Mouse (Mus musculus): ENCODE measurements at regions not wholly inside any gene's neighbourhood (a gene's known extent, or its start where the extent isn't known, plus 50 kb on each side); places are given as distances from the start of the nearest gene placed in this dataset.

GRCm38 (mm10) chr13:110492296-110493001 lies 97.6 kb downstream of the Plk2 start:
- POLR2A ChIA-PET: interaction anchor here (0.6 kb wide), 1 partner anchor 98 kb away, joined by 3 read pairs; no protein-coding TSS in a partner anchor
- CTCF ChIA-PET: no interaction called here
- no peaks in the 10 kb centered on the region for H3K27me3 ChIP-seq
- no peak for DNase-seq (ENCODE audit: low read depth, low spot score)
- in situ Hi-C loops (cut with MboI; ENCODE audit: low pct_unique_long_range_greater_than_20kb): no loop called here
- TF ChIP-seq CTCF (IDR thresholded peaks at IDR 0.05): no peak
- no peak for ATAC-seq

GRCm38 (mm10) chr13:110493002-110493552 lies 98.2 kb downstream of the Plk2 start:
- no peak for ATAC-seq
- ChIA-PET POLR2A (interaction anchor here (0.6 kb wide), 1 partner anchor 97 kb away, joined by 3 read pairs; no protein-coding TSS in a partner anchor), CTCF (no interaction called here)
- H3K27me3 ChIP-seq: no peaks in the 10 kb centered on the region
- no peak for TF ChIP-seq CTCF (IDR thresholded peaks at IDR 0.05)
- in situ Hi-C loops (cut with MboI; ENCODE audit: low pct_unique_long_range_greater_than_20kb): no loop called here
- no peak for DNase-seq (ENCODE audit: low read depth, low spot score)

DNA sequence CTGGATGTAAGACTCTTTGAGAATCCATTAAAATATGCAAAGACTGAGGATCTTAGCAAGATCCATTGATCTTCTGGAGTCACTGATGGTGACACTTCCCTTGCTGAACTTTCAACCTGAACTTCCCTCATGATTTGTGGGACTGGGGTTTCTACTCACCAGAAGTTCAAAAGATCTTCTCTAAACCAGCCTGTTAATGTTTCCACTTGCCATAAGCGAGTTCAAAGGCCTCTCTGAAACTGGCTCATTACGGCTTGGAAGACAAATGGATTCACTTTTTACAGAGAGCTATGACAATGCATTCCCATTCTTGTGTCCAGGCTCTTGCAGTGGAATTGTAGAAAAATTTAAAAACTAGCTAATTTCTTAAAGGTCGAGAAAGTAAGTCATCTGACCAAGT lies 102.6 kb downstream of the Plk2 start:
- DNase-seq (ENCODE audit: low read depth, low spot score) (no peak), ATAC-seq (no peak)
- POLR2A ChIA-PET: no interaction called here
- in situ Hi-C loops (cut with MboI; ENCODE audit: low pct_unique_long_range_greater_than_20kb): no loop called here
- H3K27me3 ChIP-seq: no peaks in the 10 kb centered on the region
- no peak for TF ChIP-seq CTCF (IDR thresholded peaks at IDR 0.05)
- CTCF ChIA-PET: no interaction called here

DNA sequence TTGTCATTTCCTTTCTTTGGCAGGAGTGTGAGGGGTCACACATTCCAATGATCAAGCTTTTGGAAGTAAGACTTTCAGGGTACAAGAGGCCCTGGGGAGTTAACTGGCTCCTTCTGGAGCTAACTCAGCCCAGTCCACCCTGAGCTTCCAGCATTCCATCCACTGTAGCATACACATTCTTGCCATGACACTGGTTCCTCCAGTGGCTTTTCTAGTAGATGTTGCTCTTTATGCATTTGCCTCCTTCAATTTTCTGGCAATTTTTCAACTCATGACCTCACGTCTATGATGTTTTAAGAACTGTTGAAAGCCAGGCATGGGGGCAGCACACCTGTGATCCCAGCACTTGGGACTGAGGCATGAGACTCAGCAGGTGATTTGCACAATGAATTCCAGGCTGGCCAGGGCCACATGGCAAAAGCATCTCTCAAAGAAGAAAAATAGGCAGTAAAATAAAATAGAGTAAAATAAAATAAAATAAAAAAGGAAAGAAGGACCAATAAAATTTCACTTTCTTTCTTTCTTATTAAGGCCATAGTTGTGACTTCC lies 113.0 kb downstream of the Plk2 start:
- CTCF ChIA-PET: no interaction called here
- TF ChIP-seq CTCF (IDR thresholded peaks at IDR 0.05): no peak
- ATAC-seq (no peak), DNase-seq (ENCODE audit: low read depth, low spot score) (no peak)
- in situ Hi-C loops (cut with MboI; ENCODE audit: low pct_unique_long_range_greater_than_20kb): no loop called here
- no peaks in the 10 kb centered on the region for H3K27me3 ChIP-seq
- POLR2A ChIA-PET: no interaction called here

DNA sequence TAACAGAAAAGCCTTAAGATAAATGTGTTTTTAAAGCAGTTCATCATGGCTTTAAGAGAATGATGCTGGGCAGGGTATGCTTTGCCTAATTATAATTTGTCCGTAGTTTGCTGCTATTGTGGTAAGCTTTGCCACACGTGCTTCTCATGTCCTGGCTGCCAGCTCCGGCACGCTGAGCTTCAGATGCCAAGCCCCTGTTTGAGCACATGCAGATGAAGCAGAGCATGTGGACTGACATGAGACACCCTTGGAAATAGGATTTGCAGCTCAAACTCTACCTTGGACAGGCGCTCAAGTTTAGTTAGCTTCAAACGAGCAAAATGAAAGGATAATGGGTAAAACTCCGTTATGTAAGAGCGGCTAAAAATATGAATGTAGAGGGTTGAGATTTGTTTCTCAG lies 123.1 kb downstream of the Plk2 start:
- POLR2A ChIA-PET: no interaction called here
- no peak for DNase-seq (ENCODE audit: low read depth, low spot score)
- CTCF ChIA-PET: no interaction called here

DNA sequence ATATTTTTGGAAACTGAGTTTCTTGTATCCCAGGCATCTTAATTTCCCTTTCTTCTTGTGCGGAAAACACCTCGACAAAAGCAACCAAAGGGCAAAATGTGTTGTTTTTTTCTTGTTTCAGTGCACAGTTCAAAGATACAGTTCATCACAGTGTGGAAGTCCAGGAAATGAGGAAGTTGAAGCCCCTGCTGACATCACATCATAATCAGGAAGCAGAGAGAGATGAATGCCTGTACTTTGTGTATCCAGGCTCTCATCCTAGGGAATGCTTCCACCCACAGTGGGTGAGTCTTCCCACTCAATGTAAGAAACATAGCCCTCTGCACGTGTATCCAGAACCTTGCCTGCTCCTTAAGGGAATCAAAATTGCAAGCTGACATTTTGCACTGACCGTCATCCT lies 128.1 kb downstream of the Plk2 start:
- no peaks in the 10 kb centered on the region for H3K27me3 ChIP-seq
- in situ Hi-C loops (cut with MboI; ENCODE audit: low pct_unique_long_range_greater_than_20kb): no loop called here
- no peak for DNase-seq (ENCODE audit: low read depth, low spot score)
- TF ChIP-seq CTCF (IDR thresholded peaks at IDR 0.05): no peak
- CTCF ChIA-PET: interaction anchor here (0.7 kb wide), 1 partner anchor 20 kb away, joined by 3 read pairs; no protein-coding TSS in a partner anchor
- no peak for ATAC-seq
- POLR2A ChIA-PET: no interaction called here

More for the DNA sequence above, 123.1 kb downstream of the Plk2 start:
- in situ Hi-C loops (cut with MboI; ENCODE audit: low pct_unique_long_range_greater_than_20kb): no loop called here
- no peaks in the 10 kb centered on the region for H3K27me3 ChIP-seq
- ATAC-seq: no peak
- no peak for TF ChIP-seq CTCF (IDR thresholded peaks at IDR 0.05)

- no peak for TF ChIP-seq CTCF (IDR thresholded peaks at IDR 0.05)
- in situ Hi-C loops (cut with MboI; ENCODE audit: low pct_unique_long_range_greater_than_20kb): no loop called here
- DNase-seq (ENCODE audit: low read depth, low spot score): no peak
- ChIA-PET CTCF (no interaction called here), POLR2A (no interaction called here)
- H3K27me3 ChIP-seq: no peaks in the 10 kb centered on the region
- no peak for ATAC-seq
Observed at GRCm38 (mm10) chr13:110527681-110528080, 132.8 kb downstream of the Plk2 start.

GRCm38 (mm10) chr13:110529624-110530023 lies 134.8 kb downstream of the Plk2 start:
- TF ChIP-seq CTCF (IDR thresholded peaks at IDR 0.05): no peak
- CTCF ChIA-PET: no interaction called here
- in situ Hi-C loops (cut with MboI; ENCODE audit: low pct_unique_long_range_greater_than_20kb): no loop called here
- DNase-seq (ENCODE audit: low read depth, low spot score): no peak
- no peaks in the 10 kb centered on the region for H3K27me3 ChIP-seq
- no peak for ATAC-seq
- POLR2A ChIA-PET: no interaction called here

GRCm38 (mm10) chr13:110534320-110534764 lies 139.5 kb downstream of the Plk2 start:
- ChIA-PET CTCF (no interaction called here), POLR2A (interaction anchor here (0.6 kb wide), 1 partner anchor 127 kb away, joined by 3 read pairs; no protein-coding TSS in a partner anchor)
- H3K27me3 ChIP-seq: no peaks in the 10 kb centered on the region
- no peak for ATAC-seq
- no peak for TF ChIP-seq CTCF (IDR thresholded peaks at IDR 0.05)
- in situ Hi-C loops (cut with MboI; ENCODE audit: low pct_unique_long_range_greater_than_20kb): no loop called here
- no peak for DNase-seq (ENCODE audit: low read depth, low spot score)

GRCm38 (mm10) chr13:110535785-110536184 lies 140.9 kb downstream of the Plk2 start:
- ATAC-seq: no peak
- DNase-seq (ENCODE audit: low read depth, low spot score): no peak
- H3K27me3 ChIP-seq: no peaks in the 10 kb centered on the region
- ChIA-PET POLR2A (no interaction called here), CTCF (no interaction called here)
- in situ Hi-C loops (cut with MboI; ENCODE audit: low pct_unique_long_range_greater_than_20kb): no loop called here
- no peak for TF ChIP-seq CTCF (IDR thresholded peaks at IDR 0.05)

GRCm38 (mm10) chr13:110537960-110538463 lies 143.2 kb downstream of the Plk2 start:
- POLR2A ChIA-PET: no interaction called here
- DNase-seq (ENCODE audit: low read depth, low spot score): no peak

More at GRCm38 (mm10) chr13:110537960-110538463, 143.2 kb downstream of the Plk2 start:
- in situ Hi-C loops (cut with MboI; ENCODE audit: low pct_unique_long_range_greater_than_20kb): no loop called here
- no peak for ATAC-seq
- TF ChIP-seq CTCF (IDR thresholded peaks at IDR 0.05): no peak
- H3K27me3 ChIP-seq: no peaks in the 10 kb centered on the region
- CTCF ChIA-PET: no interaction called here
